Mouse (Mus musculus): ENCODE results near the gene Zdhhc14. TPM values are rescaled to one million over a fixed set of nuclear protein-coding genes. Genes with fewer than 3 reads are reported as not detected.
A peak's percentile ranks its signal among the peaks of the same experiment; 100 is the strongest.

The Zdhhc14 gene
- polyA plus RNA-seq, 1 experiment from 2014 or later, result 2.7 TPM

GRCm38 (mm10) chr17:5490351-5490750, 2.0 kb upstream of the Zdhhc14 start:
- H3K9ac ChIP-seq, result no peak overlapping the region
- H3K27me3 ChIP-seq, result peaks cover 25% of the 10 kb centered on the region
- no peaks in the 10 kb centered on the region for H3K36me3 ChIP-seq
- peaks cover 12% of the 10 kb centered on the region for H3K4me1 ChIP-seq
- H3K4me3 ChIP-seq, result no peak overlapping the region
- H3K27ac ChIP-seq, result no peak overlapping the region
- no peak overlapping the region for H3K4me2 ChIP-seq (replicated peaks)
- H3K9me3 ChIP-seq, result no peaks in the 10 kb centered on the region
- 83% methylated on average over 3 of the region's 3 CpGs for WGBS
- ATAC-seq (ENCODE audit: low FRiP score, low read depth), result no peak

- H3K36me3 ChIP-seq, result no peaks in the 10 kb centered on the region
- H3K4me1 ChIP-seq, result peaks cover 12% of the 10 kb centered on the region
- H3K27ac ChIP-seq, result peak overlapping the region; percentile 89
- peak overlapping the region; percentile 77 for H3K9ac ChIP-seq
- H3K4me3 ChIP-seq, result peak overlapping the region; percentile 73
- H3K4me2 ChIP-seq (replicated peaks), result peak overlapping the region; percentile 99
- peaks cover 30% of the 10 kb centered on the region for H3K27me3 ChIP-seq
- peak; percentile 90 for ATAC-seq (ENCODE audit: low FRiP score, low read depth)
- H3K9me3 ChIP-seq, result no peaks in the 10 kb centered on the region
- WGBS, result under 1% methylated on average over 29 of the region's 29 CpGs
Measured at GRCm38 (mm10) chr17:5491031-5491800, 1.1 kb upstream of the Zdhhc14 start.

- Histone ChIP-seq H3K4me1 (peaks cover 12% of the 10 kb centered on the region), H3K4me2 (replicated peaks) (peak overlapping the region; percentile 99), H3K4me3 (peak overlapping the region; percentile 73), H3K27me3 (peaks cover 31% of the 10 kb centered on the region), H3K9ac (peak overlapping the region; percentile 77), H3K27ac (peak overlapping the region; percentile 52; the same call in 1 of the 2 replicates), H3K9me3 (no peaks in the 10 kb centered on the region), H3K36me3 (no peaks in the 10 kb centered on the region)
- under 1% methylated on average over 48 of the region's 48 CpGs for WGBS
- ATAC-seq (ENCODE audit: low FRiP score, low read depth), result peak; percentile 60
Measured at GRCm38 (mm10) chr17:5492746-5493160, 396 bp downstream of the Zdhhc14 start.

DNA sequence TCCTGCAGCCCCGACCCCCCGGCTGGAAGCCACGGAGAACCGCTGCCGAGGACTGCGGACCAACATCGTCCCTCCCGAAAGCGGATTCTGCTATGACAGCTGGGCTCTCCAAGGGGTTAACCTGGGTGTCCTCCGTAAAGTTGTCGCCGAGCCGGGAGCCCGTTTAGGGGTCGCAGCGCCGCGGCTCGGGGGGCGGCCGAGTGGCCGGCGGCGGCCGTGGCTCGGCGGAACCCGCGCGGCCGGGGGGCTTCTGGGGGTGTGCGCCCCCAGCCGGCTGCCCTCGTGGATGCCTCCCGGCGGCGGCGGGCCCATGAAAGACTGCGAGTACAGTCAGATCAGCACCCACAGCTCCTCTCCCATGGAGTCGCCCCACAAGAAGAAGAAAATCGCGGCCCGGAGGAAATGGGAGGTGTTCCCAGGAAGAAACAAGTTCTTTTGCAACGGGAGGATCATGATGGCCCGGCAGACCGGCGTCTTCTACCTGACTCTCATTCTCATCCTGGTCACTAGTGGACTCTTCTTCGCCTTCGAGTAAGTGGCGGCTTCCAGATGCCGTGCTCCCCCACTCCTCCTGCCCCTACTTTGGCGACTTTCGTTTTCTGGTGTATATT, 909 bp downstream of the Zdhhc14 start:
- H3K4me3 ChIP-seq, result peak overlapping the region; percentile 73
- H3K27ac ChIP-seq, result no peak overlapping the region
- ATAC-seq (ENCODE audit: low FRiP score, low read depth), result no peak
- no peaks in the 10 kb centered on the region for H3K9me3 ChIP-seq
- WGBS, result 3% methylated on average over 53 of the region's 53 CpGs
- H3K27me3 ChIP-seq, result peaks cover 31% of the 10 kb centered on the region
- peak overlapping the region; percentile 99 for H3K4me2 ChIP-seq (replicated peaks)
- peak overlapping the region; percentile 77 for H3K9ac ChIP-seq
- peaks cover 12% of the 10 kb centered on the region for H3K4me1 ChIP-seq
- no peaks in the 10 kb centered on the region for H3K36me3 ChIP-seq

DNA sequence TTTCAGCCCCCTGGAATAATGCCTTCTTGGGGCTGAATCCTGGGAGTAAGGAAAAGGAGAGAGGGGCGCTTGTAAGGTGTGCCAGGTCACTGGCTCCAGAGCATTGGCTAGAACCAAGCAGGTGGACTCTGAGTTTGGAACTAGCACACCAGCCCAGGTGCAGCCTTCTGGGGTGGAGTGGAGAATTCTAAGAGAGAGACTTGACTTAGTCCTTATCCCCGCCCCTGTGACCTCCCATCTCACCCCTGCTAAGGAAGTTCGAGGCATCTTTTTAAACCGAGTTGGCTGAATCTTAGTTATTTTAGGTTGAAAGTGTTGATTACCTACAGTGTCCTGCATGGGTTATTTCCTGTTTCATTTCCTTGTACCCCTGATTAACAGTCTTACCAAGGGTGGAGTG, 1.5 kb downstream of the Zdhhc14 start:
- Histone ChIP-seq H3K9me3 (no peaks in the 10 kb centered on the region), H3K4me3 (peak overlapping the region; percentile 73), H3K4me1 (peaks cover 12% of the 10 kb centered on the region), H3K9ac (peak overlapping the region; percentile 77; the same call in 1 of the 2 replicates), H3K27me3 (peaks cover 31% of the 10 kb centered on the region), H3K36me3 (no peaks in the 10 kb centered on the region), H3K4me2 (replicated peaks) (peak overlapping the region; percentile 99), H3K27ac (no peak overlapping the region)
- 26% methylated on average over 4 of the region's 4 CpGs for WGBS
- no peak for ATAC-seq (ENCODE audit: low FRiP score, low read depth)

GRCm38 (mm10) chr17:5494832-5495231, 2.5 kb downstream of the Zdhhc14 start:
- no peak overlapping the region for H3K9ac ChIP-seq
- H3K4me2 ChIP-seq (replicated peaks), result peak overlapping the region; percentile 99
- H3K4me3 ChIP-seq, result no peak overlapping the region
- WGBS, result 78% methylated on average over 7 of the region's 7 CpGs
- H3K36me3 ChIP-seq, result no peaks in the 10 kb centered on the region
- H3K4me1 ChIP-seq, result peaks cover 12% of the 10 kb centered on the region
- ATAC-seq (ENCODE audit: low FRiP score, low read depth), result no peak
- H3K27me3 ChIP-seq, result peaks cover 29% of the 10 kb centered on the region
- H3K27ac ChIP-seq, result no peak overlapping the region
- no peaks in the 10 kb centered on the region for H3K9me3 ChIP-seq

DNA sequence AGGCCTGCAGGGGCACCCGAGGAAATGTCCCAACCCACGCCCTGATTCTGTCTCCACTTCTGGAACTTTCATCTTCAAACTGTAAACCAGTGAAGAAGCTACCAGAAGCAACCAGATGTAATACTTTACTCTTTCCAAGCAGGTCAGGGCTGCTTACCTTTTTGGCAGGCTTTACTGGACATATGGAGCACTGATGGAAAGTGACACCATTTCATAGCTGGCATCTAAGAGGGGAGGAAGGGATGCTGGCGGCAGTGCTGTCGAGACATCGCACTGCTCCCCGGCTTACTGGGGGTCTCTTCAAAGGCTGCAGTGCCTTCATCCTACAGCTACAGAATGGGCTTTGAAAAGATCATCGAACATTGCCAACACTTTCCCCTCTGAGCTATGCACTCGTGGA, 5.3 kb downstream of the Zdhhc14 start:
- Histone ChIP-seq H3K4me1 (peaks cover 12% of the 10 kb centered on the region), H3K4me2 (replicated peaks) (no peak overlapping the region), H3K27ac (no peak overlapping the region), H3K36me3 (no peaks in the 10 kb centered on the region), H3K4me3 (no peak overlapping the region), H3K27me3 (peaks cover 29% of the 10 kb centered on the region), H3K9me3 (no peaks in the 10 kb centered on the region), H3K9ac (no peak overlapping the region)
- WGBS, result 83% methylated on average over 8 of the region's 8 CpGs
- no peak for ATAC-seq (ENCODE audit: low FRiP score, low read depth)

DNA sequence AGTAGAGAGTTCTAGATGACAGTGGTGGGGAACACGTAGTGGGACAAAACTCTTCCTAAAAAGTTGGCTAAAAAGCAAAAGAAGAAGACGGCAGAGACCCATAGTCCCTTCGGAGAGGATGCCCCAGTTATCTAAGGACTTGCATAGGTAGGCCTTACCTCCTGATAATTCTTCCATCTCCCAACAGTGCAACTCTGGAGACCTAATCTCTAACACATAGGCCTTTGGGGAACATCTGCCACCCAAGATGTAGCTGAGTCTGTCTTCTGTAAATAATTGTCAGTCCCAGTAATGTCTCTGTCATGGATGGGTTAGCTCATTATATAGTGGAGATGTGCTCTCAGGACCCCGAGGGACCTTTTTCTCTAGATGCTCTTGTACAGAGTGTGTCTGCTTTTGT, 6.6 kb downstream of the Zdhhc14 start:
- WGBS, result 87% methylated on average over 4 of the region's 4 CpGs
- Histone ChIP-seq H3K36me3 (no peaks in the 10 kb centered on the region), H3K9ac (no peak overlapping the region), H3K4me2 (replicated peaks) (no peak overlapping the region), H3K27ac (no peak overlapping the region), H3K9me3 (no peaks in the 10 kb centered on the region), H3K27me3 (peaks cover 20% of the 10 kb centered on the region), H3K4me3 (no peak overlapping the region), H3K4me1 (peaks cover 4% of the 10 kb centered on the region; the same call in 1 of the 2 replicates)
- ATAC-seq (ENCODE audit: low FRiP score, low read depth), result no peak

GRCm38 (mm10) chr17:5503981-5504760, 11.8 kb downstream of the Zdhhc14 start:
- ATAC-seq (ENCODE audit: low FRiP score, low read depth), result no peak

DNA sequence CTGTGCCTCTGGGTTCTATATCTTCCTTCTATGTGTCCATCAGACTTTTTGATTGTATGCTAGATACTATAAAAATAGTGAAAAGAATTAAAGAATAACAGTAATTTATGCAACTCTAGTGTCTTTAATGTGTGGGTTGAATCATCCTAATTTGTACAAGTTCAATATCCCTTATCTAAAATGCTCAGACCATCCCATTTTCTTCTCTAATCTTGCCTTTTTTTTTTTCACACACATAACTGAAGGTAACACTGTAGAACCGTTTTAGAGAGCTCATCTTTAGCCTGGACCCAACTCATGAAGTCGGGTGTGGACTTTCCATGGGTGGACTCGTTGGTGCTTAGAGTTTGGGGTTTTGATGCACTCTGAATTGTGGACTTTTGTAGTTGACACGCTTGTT, 12.6 kb downstream of the Zdhhc14 start:
- Histone ChIP-seq H3K9ac (no peak overlapping the region), H3K27ac (no peak overlapping the region), H3K9me3 (no peaks in the 10 kb centered on the region), H3K27me3 (no peaks in the 10 kb centered on the region), H3K4me3 (no peak overlapping the region), H3K4me1 (peaks cover 7% of the 10 kb centered on the region), H3K4me2 (replicated peaks) (no peak overlapping the region), H3K36me3 (no peaks in the 10 kb centered on the region)
- no peak for ATAC-seq (ENCODE audit: low FRiP score, low read depth)
- 79% methylated on average over 4 of the region's 4 CpGs for WGBS

More at GRCm38 (mm10) chr17:5503981-5504760, 11.8 kb downstream of the Zdhhc14 start:
- Histone ChIP-seq H3K4me1 (peaks cover 7% of the 10 kb centered on the region), H3K9ac (no peak overlapping the region), H3K27me3 (no peaks in the 10 kb centered on the region), H3K9me3 (no peaks in the 10 kb centered on the region), H3K36me3 (no peaks in the 10 kb centered on the region), H3K27ac (no peak overlapping the region), H3K4me3 (no peak overlapping the region), H3K4me2 (replicated peaks) (no peak overlapping the region)
- WGBS, result 86% methylated on average over 8 of the region's 8 CpGs

DNA sequence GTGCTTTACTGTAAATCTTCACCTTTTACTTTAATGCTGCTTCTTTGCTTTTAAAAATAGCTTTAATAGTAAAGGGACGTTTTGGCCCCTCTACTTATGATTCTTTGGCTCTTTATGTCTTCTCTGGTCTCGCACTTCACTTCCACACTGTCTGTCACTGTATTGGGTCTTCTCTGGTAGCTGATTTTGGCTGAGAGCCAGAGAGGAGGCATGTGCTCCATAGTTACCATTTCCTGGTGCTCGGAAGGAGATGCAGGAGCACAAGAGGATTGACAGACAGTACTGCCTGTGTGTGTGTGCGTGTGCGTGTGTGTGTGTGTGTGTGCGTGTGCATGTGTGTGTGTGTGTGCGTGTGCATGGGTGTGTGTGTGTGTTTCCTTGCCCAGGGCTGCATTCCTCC, 14.2 kb downstream of the Zdhhc14 start:
- Histone ChIP-seq H3K4me3 (no peak overlapping the region), H3K27ac (no peak overlapping the region), H3K27me3 (no peaks in the 10 kb centered on the region), H3K9me3 (no peaks in the 10 kb centered on the region), H3K4me2 (replicated peaks) (no peak overlapping the region), H3K36me3 (no peaks in the 10 kb centered on the region), H3K9ac (no peak overlapping the region), H3K4me1 (peaks cover 7% of the 10 kb centered on the region)
- ATAC-seq (ENCODE audit: low FRiP score, low read depth), result no peak
- WGBS, result 56% methylated on average over 7 of the region's 7 CpGs

DNA sequence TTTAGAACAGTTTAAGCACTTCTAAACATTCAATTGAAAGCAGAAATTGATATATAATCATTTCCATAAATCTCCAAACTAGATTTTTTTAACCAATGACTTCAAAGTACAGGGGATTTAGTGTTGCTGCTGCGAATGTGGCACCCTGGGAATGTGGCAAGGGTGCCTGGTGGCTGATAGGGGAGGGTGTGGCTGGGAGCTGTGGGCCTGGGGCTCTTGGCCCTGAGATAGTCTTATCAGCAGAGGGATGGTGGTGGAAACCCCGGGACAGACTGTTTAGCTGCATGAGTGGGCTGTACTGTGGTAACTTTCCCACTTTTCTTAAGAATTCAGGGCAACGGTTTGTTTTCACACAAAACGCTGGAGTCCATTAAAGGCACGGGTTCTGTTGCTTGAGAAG, 14.6 kb downstream of the Zdhhc14 start:
- Histone ChIP-seq H3K4me2 (replicated peaks) (no peak overlapping the region), H3K4me3 (no peak overlapping the region), H3K36me3 (no peaks in the 10 kb centered on the region), H3K9ac (no peak overlapping the region), H3K27me3 (no peaks in the 10 kb centered on the region), H3K9me3 (no peaks in the 10 kb centered on the region), H3K4me1 (peaks cover 7% of the 10 kb centered on the region), H3K27ac (no peak overlapping the region)
- 57% methylated on average over 5 of the region's 5 CpGs for WGBS
- no peak for ATAC-seq (ENCODE audit: low FRiP score, low read depth)

Measured in limb, embryonic 13.5 days (tissue).